Mouse (Mus musculus) myocyte (in vitro differentiated cells): ENCODE data around the gene Fut4. TPM values are rescaled to one million over a fixed set of nuclear protein-coding genes. Genes with fewer than 3 reads are reported as not detected.
"Not testable (repeated sequence)": the region's sequence is repeated elsewhere in the genome, so short reads cannot be mapped to it uniquely, and the experiment has no call there.

Source experiments
- H3K27me3 ChIP-seq: one replicate; pipeline ENCODE4 v1.6.1; 2011; ENCODE audit not compliant: control insufficient read depth, insufficient read depth, insufficient read length
- H3K36me3 ChIP-seq: one replicate; pipeline ENCODE4 v1.6.1; 2011; ENCODE audit not compliant: control insufficient read depth, insufficient read depth
- H3K4me2 ChIP-seq: one replicate; pipeline ENCODE4 v1.6.1; 2011; ENCODE audit warnings: low read depth, control low read depth
- H3K4me3 ChIP-seq: one replicate; pipeline ENCODE4 v1.5.1; 2011; ENCODE audit warnings: mild to moderate bottlenecking, control low read depth, moderate library complexity
- H3K79me2 ChIP-seq: one replicate; pipeline ENCODE4 v1.6.1; 2011; ENCODE audit not compliant: control insufficient read depth, insufficient read depth
- H3ac ChIP-seq: one replicate; pipeline ENCODE4 v1.6.1; 2011; ENCODE audit not compliant: control insufficient read depth, insufficient read length
- CEBPB ChIP-seq: IDR thresholded peaks from 2 replicates; pipeline ENCODE4 v1.6.1; 2011; ENCODE audit warnings: mild to moderate bottlenecking, moderate library complexity; ENCODE audit not compliant: poor library complexity, insufficient read depth, severe bottlenecking
- E2F4 ChIP-seq: IDR thresholded peaks from one replicate; pipeline ENCODE4 v1.6.1; 2011; ENCODE audit warnings: mild to moderate bottlenecking, control low read depth, moderate library complexity; ENCODE audit not compliant: insufficient read depth
- MAX ChIP-seq: IDR thresholded peaks from one replicate; pipeline ENCODE4 v1.6.1; 2011; ENCODE audit warnings: low read depth, mild to moderate bottlenecking, control low read depth
- MYOD1 ChIP-seq, 3 experiments: IDR thresholded peaks; one replicate each; pipeline ENCODE4 v1.6.1; 2011; ENCODE audit warnings: control low read depth in 2 of 3, low read depth in 2 of 3, mild to moderate bottlenecking in 2 of 3, moderate library complexity in 1 of 3; ENCODE audit not compliant: insufficient read length in 2 of 3, control insufficient read depth in 1 of 3
- MYOG ChIP-seq, 3 experiments: IDR thresholded peaks; one replicate each; pipeline ENCODE4 v1.6.1; 2011; ENCODE audit warnings: control low read depth in 2 of 3, low read depth in 2 of 3, mild to moderate bottlenecking in 2 of 3; ENCODE audit not compliant: insufficient read length in 2 of 3, control insufficient read depth in 1 of 3, insufficient read depth in 1 of 3
- POLR2A ChIP-seq: IDR thresholded peaks from one replicate; pipeline ENCODE4 v1.6.1; 2011; ENCODE audit warnings: low read depth, mild to moderate bottlenecking, control low read depth, moderate library complexity; ENCODE audit not compliant: insufficient read length
- POLR2AphosphoS2 ChIP-seq: IDR thresholded peaks from one replicate; pipeline ENCODE4 v1.6.1; 2011; ENCODE audit warnings: low read depth, control low read depth; ENCODE audit not compliant: insufficient read length
- REST ChIP-seq: IDR thresholded peaks from one replicate; pipeline ENCODE4 v1.6.1; 2011; ENCODE audit warnings: mild to moderate bottlenecking, control low read depth, moderate library complexity; ENCODE audit not compliant: insufficient read depth, insufficient read length
- SRF ChIP-seq: IDR thresholded peaks from one replicate; pipeline ENCODE4 v1.6.1; 2011; ENCODE audit warnings: low read depth; ENCODE audit not compliant: control insufficient read depth, insufficient read length
- TCF12 ChIP-seq: IDR thresholded peaks from one replicate; pipeline ENCODE4 v1.6.1; 2011; ENCODE audit warnings: mild to moderate bottlenecking, control low read depth; ENCODE audit not compliant: poor library complexity, insufficient read depth, severe bottlenecking
- TCF3 ChIP-seq: IDR thresholded peaks from one replicate; pipeline ENCODE4 v1.6.1; 2011; ENCODE audit warnings: low read depth, control low read depth; ENCODE audit not compliant: insufficient read length
- USF1 ChIP-seq: IDR thresholded peaks from one replicate; pipeline ENCODE4 v1.6.1; 2011; ENCODE audit warnings: low read depth, mild to moderate bottlenecking, control low read depth, moderate library complexity
- polyA plus RNA-seq: library from polyadenylated mRNA; unstranded; fragments of >200 nt; fragmentation: generic; extraction: Trizol; gene quantifications from one replicate; pipeline ENCODE4 v1.2.1, GENCODE M21; 2012; ENCODE audit warnings: missing spikeins

Fut4 gene
- polyA plus RNA-seq, 1 experiment = 0.26 TPM

DNA sequence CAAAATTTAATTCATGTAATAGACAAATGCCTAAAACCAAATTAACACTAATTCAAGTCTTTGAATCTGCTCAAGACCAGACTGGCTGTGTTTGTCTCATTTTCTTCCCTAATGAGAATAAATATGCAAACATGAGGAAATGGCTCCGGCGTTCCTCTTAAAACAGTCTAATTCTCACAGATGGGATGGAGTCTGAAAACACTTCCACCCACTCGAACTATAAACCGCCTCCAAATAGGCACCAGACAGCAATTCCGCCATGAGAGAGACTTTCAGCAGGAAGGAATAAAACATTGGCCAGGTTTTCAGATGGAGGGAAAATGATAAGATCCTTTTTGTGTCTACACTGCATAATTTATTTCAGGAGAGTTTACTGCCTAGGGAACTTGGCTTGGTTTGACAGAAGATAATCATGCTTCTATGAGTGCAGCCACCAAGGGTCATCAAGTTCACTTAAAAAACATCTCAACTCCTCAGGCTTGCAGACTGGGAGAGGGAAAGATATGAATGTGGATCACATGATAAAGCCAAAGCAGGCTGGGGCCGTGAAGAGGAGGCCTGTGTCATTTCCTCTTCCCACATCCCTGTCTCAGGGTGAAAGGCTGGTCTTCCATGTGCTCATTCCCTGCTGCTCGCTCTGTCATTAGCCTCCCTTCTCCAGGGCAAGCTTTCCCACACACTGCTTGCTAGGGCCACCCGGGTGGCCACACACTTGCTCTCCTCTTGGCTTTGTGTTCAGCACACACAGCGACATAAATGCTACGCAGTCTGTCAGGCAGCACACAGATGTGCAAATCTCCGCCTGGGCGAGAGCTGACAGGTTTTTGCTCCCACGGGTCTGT lies 46.7 kb downstream of the Fut4 start:
- Histone ChIP-seq H3K27me3 (no peaks in the 10 kb centered on the region), H3K36me3 (no peaks in the 10 kb centered on the region), H3K4me2 (no peak overlapping the region), H3K79me2 (no peaks in the 10 kb centered on the region), H3K4me3 (no peak overlapping the region), H3ac (no peak overlapping the region)
- no peak for TF ChIP-seq MYOG (IDR thresholded peaks at IDR 0.05; ENCODE audit: control insufficient read depth in 1 of 3, insufficient read depth in 1 of 3, insufficient read length in 2 of 3, low read depth in 2 of 3)
- no peak for TF ChIP-seq MAX
- TF ChIP-seq REST = no peak
- no peak for TF ChIP-seq TCF12
- TF ChIP-seq SRF = no peak
- TF ChIP-seq TCF3 = no peak
- no peak for TF ChIP-seq MYOD1 (IDR thresholded peaks at IDR 0.05; ENCODE audit: control insufficient read depth in 1 of 3, insufficient read length in 2 of 3, low read depth in 2 of 3)
- TF ChIP-seq POLR2AphosphoS2 = no peak
- no peak for TF ChIP-seq E2F4
- TF ChIP-seq CEBPB = no peak
- TF ChIP-seq USF1 = no peak
- no peak for TF ChIP-seq POLR2A

DNA sequence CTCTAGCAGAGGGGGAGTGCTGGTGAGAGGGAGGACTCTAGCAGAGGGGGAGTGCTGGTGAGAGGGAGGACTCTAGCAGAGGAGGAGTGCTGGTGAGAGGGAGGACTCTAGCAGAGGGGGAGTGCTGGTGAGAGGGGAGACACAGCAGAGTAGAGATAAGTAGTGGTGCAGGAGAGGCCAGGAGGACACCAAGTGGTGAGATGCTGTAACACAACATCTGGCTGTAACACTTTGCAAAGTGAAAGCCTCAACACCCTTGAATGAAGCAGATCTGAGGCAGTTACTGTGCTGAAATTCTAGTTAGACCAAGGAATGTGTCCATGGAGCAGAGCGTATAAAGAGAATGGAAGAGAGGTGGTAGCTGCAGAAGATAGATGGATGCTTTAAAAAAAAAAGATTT lies 51.4 kb downstream of the Fut4 start:
- H3K4me3 ChIP-seq, H3ac ChIP-seq, H3K36me3 ChIP-seq, H3K79me2 ChIP-seq, H3K4me2 ChIP-seq, H3K27me3 ChIP-seq: not testable (repeated sequence)

DNA sequence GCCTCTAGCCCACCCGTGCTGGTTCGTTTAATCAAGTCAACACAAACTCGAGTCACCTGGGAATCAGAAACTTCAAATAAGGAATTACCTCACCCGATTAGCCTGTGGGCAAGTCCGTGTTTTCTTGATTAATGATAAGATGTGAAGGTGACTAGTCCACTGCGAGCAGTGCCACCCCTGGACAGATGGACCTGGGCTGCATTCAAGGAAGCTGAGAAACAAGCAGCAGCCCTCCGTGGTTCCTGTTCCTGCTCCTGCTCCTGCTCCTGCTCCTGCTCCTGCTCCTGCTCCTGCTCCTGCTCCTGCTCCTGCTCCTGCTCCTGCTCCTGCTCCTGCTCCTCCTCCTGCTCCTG lies 52.9 kb downstream of the Fut4 start:
- H3K27me3 ChIP-seq = peaks cover 1% of the 10 kb centered on the region
- no peak for TF ChIP-seq MYOG (IDR thresholded peaks at IDR 0.05; ENCODE audit: control insufficient read depth in 1 of 3, insufficient read depth in 1 of 3, insufficient read length in 2 of 3, low read depth in 2 of 3)
- TF ChIP-seq MYOD1 (IDR thresholded peaks at IDR 0.05; ENCODE audit: control insufficient read depth in 1 of 3, insufficient read length in 2 of 3, low read depth in 2 of 3) = no peak
- TF ChIP-seq MAX = no peak
- no peak for TF ChIP-seq REST
- no peaks in the 10 kb centered on the region for H3K79me2 ChIP-seq
- no peak overlapping the region for H3K4me2 ChIP-seq
- no peak overlapping the region for H3K4me3 ChIP-seq
- H3ac ChIP-seq = no peak overlapping the region
- no peaks in the 10 kb centered on the region for H3K36me3 ChIP-seq

DNA sequence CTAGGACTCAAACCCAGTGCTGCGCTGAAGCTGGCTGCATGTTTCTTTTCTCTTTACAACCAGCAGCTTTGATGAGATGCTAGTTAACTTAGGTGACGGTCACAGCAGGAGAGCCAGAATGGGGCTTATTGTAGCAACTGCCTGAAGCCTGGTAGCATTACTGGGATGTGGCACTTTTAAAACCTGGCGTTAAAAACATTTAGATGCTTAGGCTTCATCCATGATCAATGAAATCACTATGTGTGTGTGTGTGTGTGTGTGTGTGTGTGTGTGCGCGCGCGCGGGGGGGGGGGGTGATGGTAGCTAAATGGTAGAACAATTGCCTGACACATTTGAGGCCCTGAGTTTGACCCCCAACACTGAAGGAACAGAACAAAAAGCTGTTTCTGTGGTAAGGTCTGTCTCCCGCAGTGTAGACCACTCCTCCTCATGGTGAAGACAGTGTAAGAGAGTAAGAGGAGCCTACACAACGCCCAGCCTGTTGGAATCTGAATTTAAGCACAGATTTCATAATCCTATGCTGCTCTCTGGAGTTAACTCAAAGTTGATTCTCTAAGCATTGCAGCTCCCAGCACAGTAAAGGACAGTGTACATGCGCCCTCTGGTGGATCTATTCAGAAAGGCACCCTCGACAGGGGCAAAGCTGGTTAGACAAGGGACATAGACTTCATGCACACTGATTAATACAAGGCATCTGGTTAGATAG lies 53.5 kb downstream of the Fut4 start:
- Histone ChIP-seq H3K4me3 (no peak overlapping the region), H3K79me2 (no peaks in the 10 kb centered on the region), H3K36me3 (no peaks in the 10 kb centered on the region), H3K4me2 (peak overlapping the region; percentile 25), H3K27me3 (peaks cover 5% of the 10 kb centered on the region), H3ac (no peak overlapping the region)
- no peak for TF ChIP-seq TCF12
- TF ChIP-seq REST = no peak
- TF ChIP-seq MAX = no peak
- TF ChIP-seq POLR2A = no peak
- no peak for TF ChIP-seq USF1
- no peak for TF ChIP-seq POLR2AphosphoS2
- no peak for TF ChIP-seq TCF3
- TF ChIP-seq MYOG (IDR thresholded peaks at IDR 0.05; ENCODE audit: control insufficient read depth in 1 of 3, insufficient read depth in 1 of 3, insufficient read length in 2 of 3, low read depth in 2 of 3) = no peak
- no peak for TF ChIP-seq CEBPB
- TF ChIP-seq SRF = no peak
- no peak for TF ChIP-seq E2F4
- TF ChIP-seq MYOD1 (IDR thresholded peaks at IDR 0.05; ENCODE audit: control insufficient read depth in 1 of 3, insufficient read length in 2 of 3, low read depth in 2 of 3) = no peak

Other genes starting within 250 kb of the Fut4 start
- 37.3 TPM for gene Amotl1, start 107.3 kb downstream of the Fut4 start, polyA plus RNA-seq
- 0.36 TPM for gene Piwil4, start 11.7 kb downstream of the Fut4 start, polyA plus RNA-seq
- gene 1700012B09Rik, start 18.6 kb upstream of the Fut4 start, polyA plus RNA-seq = 0.61 TPM
- gene Mre11a, start 32.3 kb upstream of the Fut4 start, polyA plus RNA-seq = 7.8 TPM
- 6.0 TPM for gene Ankrd49, start 32.5 kb upstream of the Fut4 start, polyA plus RNA-seq
- not detected for gene Gpr83, start 107.8 kb upstream of the Fut4 start, polyA plus RNA-seq
- not detected for gene Izumo1r, start 151.6 kb upstream of the Fut4 start, polyA plus RNA-seq